Mouse (Mus musculus): ENCODE data around the gene Kpna4.

DNA sequence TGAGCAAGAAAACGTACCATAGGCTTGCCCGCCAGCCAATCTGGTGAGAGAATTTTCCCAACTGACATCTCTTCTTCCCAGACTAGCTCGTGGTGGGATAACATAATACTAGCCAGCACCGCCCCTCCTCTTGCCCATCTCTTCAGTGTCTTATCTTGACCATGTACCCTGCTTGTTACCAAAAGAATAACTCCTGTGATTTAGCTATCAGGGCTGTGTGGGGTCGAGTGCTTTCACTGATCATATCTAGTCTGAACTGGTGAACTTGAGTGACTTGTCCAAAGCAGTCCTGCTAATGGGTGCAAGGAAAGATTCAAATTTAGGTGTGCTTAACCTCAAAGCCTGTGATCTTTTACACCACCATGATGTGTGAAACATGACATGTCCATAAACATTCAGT is 31.0 kb upstream of the Kpna4 start:
- TF ChIP-seq CTCF (IDR thresholded peaks at IDR 0.05; ENCODE audit: low read depth, low read length) (no peak), GATA2 (IDR thresholded peaks at IDR 0.05; ENCODE audit: borderline replicate concordance, low read depth, low read length) (no peak), GATA1 (IDR thresholded peaks at IDR 0.05; ENCODE audit: borderline replicate concordance, low read length) (no peak)

Data from G1E (cell line).